ENCODE assay signal across 18 mouse cellular contexts in genomic region chr17:25409621-25410020, GRCm38 (mm10). TPM values are rescaled to one million over a fixed set of nuclear protein-coding genes. Genes with fewer than 3 reads are reported as not detected.
DNase-seq lines count a peak whose midpoint lies in the region; ATAC-seq and TF ChIP-seq lines count a peak whose summit lies in the region.
"Had no signal": no experiment of that assay in that cellular context is flagged by ENCODE, and none has a peak within 500 bp of the region (broad histone marks: within the 10 kb centered on the region; RNA-seq: fewer than 3 reads in every experiment).

No protein-coding gene starts in this region.

- peak; percentile 60 for DNase-seq in forebrain, embryonic 14.5 days (ENCODE audit: low spot score)
- no peak for DNase-seq in layer of hippocampus, adult 2 months (ENCODE audit: low spot score in 2 of 2)
- no peak for DNase-seq in layer of hippocampus, adult 8-10 months (ENCODE audit: low spot score in 2 of 2)
- DNase-seq in yolk sac, embryonic 10.5 days (ENCODE audit: low spot score): no peak
- DNase-seq in cerebellum, postnatal 10 days: no peak
- DNase-seq: cerebellum, adult 11 months; gastrocnemius, postnatal 36 days; kidney, postnatal 25 days; liver; right cerebral cortex, adult 18-20 months had no signal

- H3K4me2 ChIP-seq in forebrain, embryonic 14.5 days (ENCODE audit: low read length): no peak overlapping the region
- no peak overlapping the region for H3K4me2 ChIP-seq in forebrain, embryonic 16.5 days (ENCODE audit: low read length)
- no peak overlapping the region for H3K4me2 ChIP-seq in hindbrain, embryonic 13.5 days
- no peak overlapping the region for H3K4me2 ChIP-seq in neural tube, embryonic 15.5 days
- H3K4me2 ChIP-seq: intestine, embryonic 15.5 days; neural tube, embryonic 12.5 days had no signal

- ATAC-seq in forebrain, embryonic 14.5 days: no peak
- no peak for ATAC-seq in forebrain, embryonic 16.5 days
- no peak for ATAC-seq in hindbrain, embryonic 13.5 days (ENCODE audit: low FRiP score)
- ATAC-seq in neural tube, embryonic 15.5 days (ENCODE audit: low FRiP score): no peak
- ATAC-seq: intestine, embryonic 15.5 days had no signal

- H3K4me1 ChIP-seq in forebrain, embryonic 14.5 days (ENCODE audit: control insufficient read depth, insufficient read depth, low read length): peaks cover 52% of the 10 kb centered on the region
- H3K4me1 ChIP-seq in forebrain, embryonic 16.5 days (replicated peaks; ENCODE audit: control insufficient read depth, insufficient read depth, low read length): peaks cover 53% of the 10 kb centered on the region
- peaks cover 78% of the 10 kb centered on the region for H3K4me1 ChIP-seq in hindbrain, embryonic 13.5 days (replicated peaks)
- H3K4me1 ChIP-seq in neural tube, embryonic 15.5 days: peaks cover 71% of the 10 kb centered on the region

- no peaks in the 10 kb centered on the region for H3K9me3 ChIP-seq in forebrain, embryonic 14.5 days (replicated peaks; ENCODE audit: control insufficient read depth, low read length)
- H3K9me3 ChIP-seq in forebrain, embryonic 16.5 days (ENCODE audit: control insufficient read depth, low read length): no peaks in the 10 kb centered on the region
- H3K9me3 ChIP-seq in hindbrain, embryonic 13.5 days: no peaks in the 10 kb centered on the region
- H3K9me3 ChIP-seq in neural tube, embryonic 15.5 days (replicated peaks): no peaks in the 10 kb centered on the region
- H3K9me3 ChIP-seq: intestine, embryonic 15.5 days; neural tube, embryonic 12.5 days had no signal

- H3K4me3 ChIP-seq in forebrain, embryonic 14.5 days (ENCODE audit: low read depth, low read length): no peak overlapping the region
- no peak overlapping the region for H3K4me3 ChIP-seq in forebrain, embryonic 16.5 days (replicated peaks; ENCODE audit: low read length)
- H3K4me3 ChIP-seq in layer of hippocampus, adult 2 months: no peak overlapping the region
- H3K4me3 ChIP-seq in hindbrain, embryonic 13.5 days: no peak overlapping the region
- H3K4me3 ChIP-seq in neural tube, embryonic 15.5 days (replicated peaks): no peak overlapping the region
- H3K4me3 ChIP-seq: intestine, embryonic 15.5 days; neural tube, embryonic 12.5 days had no signal

- no peaks in the 10 kb centered on the region for H3K36me3 ChIP-seq in forebrain, embryonic 14.5 days (ENCODE audit: control insufficient read depth, insufficient read depth, low read length)
- no peaks in the 10 kb centered on the region for H3K36me3 ChIP-seq in forebrain, embryonic 16.5 days (ENCODE audit: control insufficient read depth, insufficient read depth)
- H3K36me3 ChIP-seq in hindbrain, embryonic 13.5 days: no peaks in the 10 kb centered on the region
- H3K36me3 ChIP-seq in neural tube, embryonic 15.5 days: no peaks in the 10 kb centered on the region
- H3K36me3 ChIP-seq: intestine, embryonic 15.5 days; neural tube, embryonic 12.5 days had no signal

- H3K9ac ChIP-seq in forebrain, embryonic 14.5 days (ENCODE audit: low read length): peak overlapping the region; percentile 32; the same call in 1 of the 2 replicates
- H3K9ac ChIP-seq in forebrain, embryonic 16.5 days (replicated peaks; ENCODE audit: low read depth, low read length): no peak overlapping the region
- no peak overlapping the region; the same call in 1 of the 2 replicates for H3K9ac ChIP-seq in hindbrain, embryonic 13.5 days
- H3K9ac ChIP-seq in neural tube, embryonic 15.5 days (replicated peaks): no peak overlapping the region
- H3K9ac ChIP-seq: intestine, embryonic 15.5 days; neural tube, embryonic 12.5 days had no signal

- peak overlapping the region; percentile 44; the same call in 1 of the 2 replicates for H3K27ac ChIP-seq in forebrain, embryonic 14.5 days (ENCODE audit: low read depth, low read length)
- no peak overlapping the region for H3K27ac ChIP-seq in forebrain, embryonic 16.5 days (ENCODE audit: low read length)
- H3K27ac ChIP-seq in layer of hippocampus, adult 2 months: peak overlapping the region; percentile 78
- H3K27ac ChIP-seq in hindbrain, embryonic 13.5 days: peak overlapping the region; percentile 76
- peak overlapping the region; percentile 63 for H3K27ac ChIP-seq in neural tube, embryonic 15.5 days (replicated peaks)
- H3K27ac ChIP-seq: intestine, embryonic 15.5 days; neural tube, embryonic 12.5 days had no signal

- WGBS in forebrain, embryonic 14.5 days: 31% methylated on average over 7 of the region's 7 CpGs
- 31% methylated on average over 7 of the region's 7 CpGs for WGBS in forebrain, embryonic 16.5 days
- WGBS in hindbrain, embryonic 13.5 days: 63% methylated on average over 7 of the region's 7 CpGs
- WGBS in neural tube, embryonic 15.5 days: 46% methylated on average over 7 of the region's 7 CpGs

- no peak for TF ChIP-seq CTCF in layer of hippocampus, adult 2 months (conservative IDR thresholded peaks at IDR 0.05)

- H3K27me3 ChIP-seq in forebrain, embryonic 14.5 days (replicated peaks; ENCODE audit: control insufficient read depth, insufficient read depth, low read length): peaks cover 13% of the 10 kb centered on the region; the same call in 1 of the 2 replicates
- H3K27me3 ChIP-seq in forebrain, embryonic 16.5 days (replicated peaks; ENCODE audit: control insufficient read depth, insufficient read depth, low read length): no peaks in the 10 kb centered on the region; the same call in 1 of the 2 replicates
- H3K27me3 ChIP-seq in hindbrain, embryonic 13.5 days: no peaks in the 10 kb centered on the region
- H3K27me3 ChIP-seq in neural tube, embryonic 15.5 days (replicated peaks): no peaks in the 10 kb centered on the region
- H3K27me3 ChIP-seq: intestine, embryonic 15.5 days; neural tube, embryonic 12.5 days had no signal

RNA-seq across cellular contexts. Expression of gene Cacna1h, which starts 24.0 kb away (rescaled TPM):
- polyA plus RNA-seq in forebrain, embryonic 14.5 days (2014; fragmentation: Nextera tagmentation; extraction: Ambion mirVana): 5.5 and 11.0 TPM in 2 replicates
- polyA plus RNA-seq in forebrain, embryonic 16.5 days (2015; fragmentation: Nextera tagmentation; extraction: Ambion mirVana): 12.4 and 14.7 TPM in 2 replicates
- 100 to 1,000 TPM; 121 to 142 TPM for total RNA-seq in layer of hippocampus, adult 2 months (2021)
- 100 to 1,000 TPM in 2 of 4 experiments, 10 to 100 TPM in 2; 92.8 to 120 (median 105) TPM for total RNA-seq in layer of hippocampus, adult 8-10 months (2022)
- polyA plus RNA-seq in hindbrain, embryonic 13.5 days (2015; fragmentation: Nextera tagmentation; extraction: Ambion mirVana): 9.7 and 10.2 TPM in 2 replicates
- polyA plus RNA-seq in neural tube, embryonic 15.5 days (2015; fragmentation: Nextera tagmentation; extraction: Ambion mirVana): 10.1 and 10.9 TPM in 2 replicates

RNA-seq across cellular contexts. Expression of gene Tpsg1, which starts 40.5 kb away (rescaled TPM):
- 0.48 and 1.1 TPM in 2 replicates for polyA plus RNA-seq in forebrain, embryonic 14.5 days (2014; fragmentation: Nextera tagmentation; extraction: Ambion mirVana)
- polyA plus RNA-seq in forebrain, embryonic 16.5 days (2015; fragmentation: Nextera tagmentation; extraction: Ambion mirVana): 0.36 TPM in 1 of 2 replicates, not detected in the other
- not detected for total RNA-seq in layer of hippocampus, adult 2 months (2021)
- total RNA-seq in layer of hippocampus, adult 8-10 months (2022): under 1 TPM in 1 of 4 experiments, not detected in 3; 0.47 TPM
- polyA plus RNA-seq in hindbrain, embryonic 13.5 days (2015; fragmentation: Nextera tagmentation; extraction: Ambion mirVana): 0.85 and 0.90 TPM in 2 replicates
- 0.34 and 0.74 TPM in 2 replicates for polyA plus RNA-seq in neural tube, embryonic 15.5 days (2015; fragmentation: Nextera tagmentation; extraction: Ambion mirVana)
- total RNA-seq: adrenal gland, postnatal 36 days; megakaryocyte-erythroid progenitor cell, adult 5-6 weeks had no signal
- polyA plus RNA-seq: cortical plate, adult 2 months had no signal

RNA-seq across cellular contexts. Expression of gene Tpsb2, which starts 43.5 kb away (rescaled TPM):
- 0.25 TPM in 1 of 2 replicates, not detected in the other for polyA plus RNA-seq in forebrain, embryonic 14.5 days (2014; fragmentation: Nextera tagmentation; extraction: Ambion mirVana)
- 0.39 TPM in 1 of 2 replicates, not detected in the other for polyA plus RNA-seq in forebrain, embryonic 16.5 days (2015; fragmentation: Nextera tagmentation; extraction: Ambion mirVana)
- total RNA-seq in layer of hippocampus, adult 2 months (2021): under 1 TPM in 1 of 2 experiments, not detected in 1; 0.82 TPM
- total RNA-seq in layer of hippocampus, adult 8-10 months (2022): 1 to 10 TPM in 1 of 4 experiments, under 1 TPM in 3; 0.31 to 1.0 (median 0.59) TPM
- polyA plus RNA-seq in hindbrain, embryonic 13.5 days (2015; fragmentation: Nextera tagmentation; extraction: Ambion mirVana): 0.14 TPM in 1 of 2 replicates, not detected in the other
- polyA plus RNA-seq in neural tube, embryonic 15.5 days (2015; fragmentation: Nextera tagmentation; extraction: Ambion mirVana): 1.2 and 1.8 TPM in 2 replicates
- total RNA-seq: megakaryocyte-erythroid progenitor cell, adult 5-6 weeks had no signal
- polyA plus RNA-seq: neural tube, embryonic 12.5 days had no signal

RNA-seq across cellular contexts. Expression of gene Tekt4, which starts 44.8 kb away (rescaled TPM):
- 1.2 and 1.4 TPM in 2 replicates for polyA plus RNA-seq in forebrain, embryonic 14.5 days (2014; fragmentation: Nextera tagmentation; extraction: Ambion mirVana)
- polyA plus RNA-seq in forebrain, embryonic 16.5 days (2015; fragmentation: Nextera tagmentation; extraction: Ambion mirVana): 0.80 and 0.88 TPM in 2 replicates
- 1 to 10 TPM; 1.8 to 2.0 TPM for total RNA-seq in layer of hippocampus, adult 2 months (2021)
- total RNA-seq in layer of hippocampus, adult 8-10 months (2022): 1 to 10 TPM in 3 of 4 experiments, under 1 TPM in 1; 0.96 to 1.8 (median 1.2) TPM
- 1.1 and 2.0 TPM in 2 replicates for polyA plus RNA-seq in hindbrain, embryonic 13.5 days (2015; fragmentation: Nextera tagmentation; extraction: Ambion mirVana)
- polyA plus RNA-seq in neural tube, embryonic 15.5 days (2015; fragmentation: Nextera tagmentation; extraction: Ambion mirVana): 0.67 and 0.84 TPM in 2 replicates
- total RNA-seq: adrenal gland, postnatal 36 days; gastrocnemius, postnatal 36 days; megakaryocyte-erythroid progenitor cell, adult 5-6 weeks had no signal
- polyA plus RNA-seq: intestine, embryonic 15.5 days had no signal
